Comparison of ENCODE assay signal across 9 mouse cellular contexts in genomic region chr14:17659031-17659430, GRCm38 (mm10). TPM values are rescaled to one million over a fixed set of nuclear protein-coding genes. Genes with fewer than 3 reads are reported as not detected.
DNase-seq lines count a peak whose midpoint lies in the region; ATAC-seq and TF ChIP-seq lines count a peak whose summit lies in the region.
"Had no signal": no experiment of that assay in that cellular context is flagged by ENCODE, and none has a peak within 500 bp of the region (broad histone marks: within the 10 kb centered on the region; RNA-seq: fewer than 3 reads in every experiment).

No protein-coding gene starts in this region.

- H3K9ac ChIP-seq in forebrain, embryonic 14.5 days (ENCODE audit: low read length): peak overlapping the region; percentile 17; the same call in 1 of the 2 replicates
- no peak overlapping the region for H3K9ac ChIP-seq in liver, embryonic 14.5 days (replicated peaks)

- peaks cover 17% of the 10 kb centered on the region for H3K27me3 ChIP-seq in forebrain, embryonic 14.5 days (replicated peaks; ENCODE audit: control insufficient read depth, insufficient read depth, low read length)
- peaks cover 35% of the 10 kb centered on the region for H3K27me3 ChIP-seq in liver, embryonic 14.5 days (ENCODE audit: control insufficient read depth, insufficient read depth, low read length)
- H3K27me3 ChIP-seq in testis, adult 2 months (ENCODE audit: control insufficient read depth, insufficient read depth, low read length): no peaks in the 10 kb centered on the region

- peak; percentile 47 for TF ChIP-seq CTCF in liver, embryonic 14.5 days (IDR thresholded peaks at IDR 0.05; ENCODE audit: low read depth)
- TF ChIP-seq CTCF in testis, adult 2 months (IDR thresholded peaks at IDR 0.05; ENCODE audit: control insufficient read depth, insufficient read depth, insufficient replicate concordance, low read depth, low read length): 0 out of 2 replicates have a peak, but pooled peaks have one; percentile 9

- 2% methylated on average over 9 of the region's 10 CpGs for WGBS in forebrain, embryonic 14.5 days
- WGBS in liver, embryonic 14.5 days (ENCODE audit: insufficient replicate concordance): 0% methylated on average over 10 of the region's 10 CpGs

- peak; percentile 68 for ATAC-seq in CD4-positive, CD25-positive, alpha-beta regulatory T cell, adult 4 months
- peak; percentile 64 for ATAC-seq in cerebellum, adult (ENCODE audit: insufficient number of reproducible peaks, low FRiP score, low TSS enrichment)
- ATAC-seq in forebrain, embryonic 14.5 days: peak; percentile 68
- no peak for ATAC-seq in liver, embryonic 14.5 days (ENCODE audit: insufficient read depth)

- TF ChIP-seq EP300 in liver, embryonic 14.5 days (IDR thresholded peaks at IDR 0.05; ENCODE audit: low read depth): no peak

- no peaks in the 10 kb centered on the region for H3K36me3 ChIP-seq in forebrain, embryonic 14.5 days (ENCODE audit: control insufficient read depth, insufficient read depth, low read length)
- no peaks in the 10 kb centered on the region for H3K36me3 ChIP-seq in liver, embryonic 14.5 days (replicated peaks; ENCODE audit: control insufficient read depth, insufficient read depth, low read depth)
- H3K36me3 ChIP-seq in testis, adult 2 months (ENCODE audit: control insufficient read depth, insufficient read depth, low read length): no peaks in the 10 kb centered on the region

- no peaks in the 10 kb centered on the region for H3K9me3 ChIP-seq in forebrain, embryonic 14.5 days (replicated peaks; ENCODE audit: control insufficient read depth, low read length)
- H3K9me3 ChIP-seq in liver, embryonic 14.5 days (ENCODE audit: control insufficient read depth, low read length): no peaks in the 10 kb centered on the region

- no peak for TF ChIP-seq POLR2A in testis, adult 2 months (IDR thresholded peaks at IDR 0.05; ENCODE audit: control insufficient read depth, low read depth, low read length)

- intact Hi-C loops in heart, postnatal 10 days (cut with DNase I): loop anchor here (2.0 to 5.0 kb wide), 5 partner anchors 243 to 528 kb away; no protein-coding TSS in a partner anchor

- DNase-seq in forebrain, embryonic 14.5 days (ENCODE audit: low spot score): peak; percentile 92
- DNase-seq in heart, postnatal 10 days: peak; percentile 88
- peak; percentile 85 to 91 for DNase-seq in kidney, postnatal 4 days
- peak in 1 of 3 experiments; percentile 26 for DNase-seq in liver, embryonic 14.5 days (ENCODE audit: low read depth in 3 of 3, low spot score in 3 of 3)
- peak; percentile 72 for DNase-seq in neural tube, embryonic 10.5 days (ENCODE audit: extremely low spot score, low spot score)

- peak overlapping the region; percentile 99 for H3K4me2 ChIP-seq in forebrain, embryonic 14.5 days (ENCODE audit: low read length)
- peak overlapping the region; percentile 64 for H3K4me2 ChIP-seq in liver, embryonic 14.5 days (ENCODE audit: low read depth)

- H3K4me1 ChIP-seq in forebrain, embryonic 14.5 days (ENCODE audit: control insufficient read depth, insufficient read depth, low read length): peaks cover 7% of the 10 kb centered on the region; the same call in 1 of the 2 replicates
- H3K4me1 ChIP-seq in liver, embryonic 14.5 days (replicated peaks; ENCODE audit: control insufficient read depth in 2 of 2, insufficient read depth in 2 of 2, low read length in 1 of 2): no peaks in the 10 kb centered on the region
- peaks cover 5% of the 10 kb centered on the region; the same call in 1 of the 2 replicates for H3K4me1 ChIP-seq in testis, adult 2 months (ENCODE audit: control insufficient read depth, insufficient read depth, low read length)

- H3K4me3 ChIP-seq in forebrain, embryonic 14.5 days (ENCODE audit: low read depth, low read length): peak overlapping the region; percentile 72
- peak overlapping the region; percentile 50 to 56; a peak in 3 of 4 replicates for H3K4me3 ChIP-seq in liver, embryonic 14.5 days (ENCODE audit: insufficient read depth in 1 of 2, low read depth in 2 of 2, low read length in 2 of 2)
- peak overlapping the region; percentile 67 for H3K4me3 ChIP-seq in testis, adult 2 months (ENCODE audit: control insufficient read depth, low read depth, low read length)

- no peak overlapping the region for H3K27ac ChIP-seq in forebrain, embryonic 14.5 days (ENCODE audit: low read depth, low read length)
- no peak overlapping the region for H3K27ac ChIP-seq in liver, embryonic 14.5 days
- H3K27ac ChIP-seq in testis, adult 2 months (ENCODE audit: control insufficient read depth, insufficient read depth, low read depth, low read length): 0 out of 2 replicates have a peak overlapping the region, but pooled peaks have one; percentile 62

RNA-seq across cellular contexts. Expression of gene Thrb, which starts 1.0 kb away (rescaled TPM):
- polyA plus RNA-seq in CD4-positive, CD25-positive, alpha-beta regulatory T cell, adult 4 months (2017; shearing (Covaris generic)): 1 to 10 TPM; 3.0 to 3.5 TPM
- polyA plus RNA-seq in forebrain, embryonic 14.5 days (2014; fragmentation: Nextera tagmentation; extraction: Ambion mirVana): 0.73 and 1.2 TPM in 2 replicates
- 10 to 100 TPM in 1 of 2 experiments, 1 to 10 TPM in 1; 8.6 to 10.9 TPM for total RNA-seq in heart, postnatal 10 days (2021)
- polyA plus RNA-seq in liver, embryonic 14.5 days (2012; rRNA removed): 0.68 and 0.86 TPM in 2 replicates
- 2.4 and 2.5 TPM in 2 replicates for polyA plus RNA-seq in liver, embryonic 14.5 days (2014; fragmentation: Nextera tagmentation; extraction: Ambion mirVana)
- polyA plus RNA-seq in testis, adult 2 months (2012; rRNA removed): 0.89 and 1.3 TPM in 2 replicates
- total RNA-seq: MEL had no signal
